Mouse (Mus musculus): ENCODE measurements at regions not wholly inside any gene's neighbourhood (a gene's known extent, or its start where the extent isn't known, plus 50 kb on each side); places are given as distances from the start of the nearest gene placed in this dataset.

GRCm38 (mm10) chr8:87373535-87373934, 98.9 kb downstream of the Cbln1 start:
- TF ChIP-seq POLR2A (IDR thresholded peaks at IDR 0.05; ENCODE audit: borderline replicate concordance, extremely low read depth, low read depth, low read length) (no peak), CTCF (IDR thresholded peaks at IDR 0.05; ENCODE audit: insufficient read depth, low read length) (no peak)

Data from lung, adult 2 months (tissue).